Mouse (Mus musculus): ENCODE data around the gene Hist1h4f. TPM values are rescaled to one million over a fixed set of nuclear protein-coding genes. Genes with fewer than 3 reads are reported as not detected.
"Not testable (repeated sequence)": the region's sequence is repeated elsewhere in the genome, so short reads cannot be mapped to it uniquely, and the experiment has no call there.

Gene Hist1h4f
- polyA plus RNA-seq, 2 experiments from 2014 or later, result 1.1 TPM; not detected in 1

DNA sequence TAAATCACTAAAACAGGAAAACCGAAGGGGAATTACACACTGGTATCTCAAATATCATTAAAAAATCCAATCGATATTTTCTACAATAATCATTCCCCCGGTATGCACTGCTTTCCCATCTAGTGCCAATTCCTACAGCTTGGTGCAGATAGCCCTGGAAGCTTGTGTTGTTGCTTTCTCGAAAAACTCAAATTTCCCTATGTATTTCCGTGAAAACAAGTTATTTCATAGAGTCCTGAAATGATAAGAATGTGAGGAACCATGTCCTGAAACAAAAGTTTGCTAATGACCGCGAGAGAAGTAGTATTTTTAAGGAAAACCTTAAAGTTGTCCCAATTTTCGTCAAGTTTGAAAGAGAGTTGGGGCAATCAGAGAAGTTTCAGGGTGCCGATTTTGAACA is 2.9 kb upstream of the Hist1h4f start:
- ATAC-seq, result no peak

DNA sequence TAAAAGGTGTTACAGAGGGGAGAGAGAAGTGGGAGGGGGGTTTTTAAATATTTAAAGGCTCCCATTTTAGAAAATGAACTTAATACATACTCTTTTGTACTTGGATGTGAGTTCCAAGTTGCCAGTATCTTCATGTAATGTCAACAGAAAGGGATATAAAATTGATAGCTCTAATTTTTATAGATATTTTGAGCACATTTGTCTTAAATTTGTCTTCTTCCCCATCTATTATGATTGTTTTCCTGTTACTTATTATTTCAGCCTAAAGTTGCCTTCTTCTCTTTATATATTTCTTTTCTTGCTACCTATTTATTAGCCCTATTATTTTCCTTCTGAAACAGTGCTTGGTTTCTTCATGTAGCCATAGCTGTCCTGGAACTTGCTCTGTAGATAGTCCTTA is 1.5 kb upstream of the Hist1h4f start, which contains the start of gene Hist1h1d:
TSS of gene Hist1h1d (plus strand) at position 301 of the 400 bp plus-strand sequence.
- no peak for ATAC-seq

DNA sequence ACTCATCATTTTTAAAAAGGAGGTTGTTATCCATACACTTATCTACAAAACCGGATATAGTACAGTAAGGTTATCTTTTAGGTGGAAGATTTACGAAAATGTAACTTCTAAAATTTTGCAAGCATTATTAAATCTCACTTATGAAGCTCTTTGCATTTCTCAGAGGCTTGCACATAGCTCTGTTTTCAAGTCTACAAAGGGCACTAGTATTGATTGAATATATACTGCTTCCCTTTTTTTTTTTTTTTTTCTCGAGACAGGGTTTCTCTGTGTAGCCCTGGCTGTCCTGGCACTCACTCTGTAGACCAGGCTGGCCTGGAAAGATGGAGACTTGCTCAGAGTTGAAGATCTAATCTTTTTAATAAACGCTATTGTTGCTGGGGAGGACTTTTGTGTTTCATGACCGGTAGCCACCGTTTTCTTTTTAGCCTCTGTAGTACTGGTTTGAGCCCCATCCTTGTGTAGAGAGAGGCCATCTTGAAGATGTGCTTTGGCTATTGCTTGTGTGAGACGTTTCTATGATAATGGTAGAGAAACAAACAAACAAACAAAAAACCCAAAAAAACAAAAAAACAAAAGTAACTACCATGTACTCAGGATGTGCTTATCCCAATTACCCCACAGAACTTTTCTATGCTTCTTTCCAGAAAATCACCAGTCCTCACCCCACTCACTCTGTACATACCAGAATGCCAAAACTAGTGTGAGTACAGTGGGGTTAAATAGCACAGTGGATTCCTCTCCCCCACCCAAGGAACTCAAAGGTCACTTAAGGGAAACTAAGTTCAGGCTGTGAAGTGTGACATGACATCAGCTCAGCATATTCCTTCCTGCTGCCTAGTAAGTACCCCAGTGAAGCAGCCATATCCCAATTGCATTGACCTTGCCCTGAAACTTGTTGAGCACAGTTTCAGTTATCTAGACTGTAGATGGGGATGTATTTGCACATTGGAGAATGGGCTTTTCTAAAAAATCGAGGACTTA is 775 bp upstream of the Hist1h4f start:
- no peak for ATAC-seq

GRCm38 (mm10) chr13:23550761-23551145 is 695 bp downstream of the Hist1h4f start:
- no peak for ATAC-seq

DNA sequence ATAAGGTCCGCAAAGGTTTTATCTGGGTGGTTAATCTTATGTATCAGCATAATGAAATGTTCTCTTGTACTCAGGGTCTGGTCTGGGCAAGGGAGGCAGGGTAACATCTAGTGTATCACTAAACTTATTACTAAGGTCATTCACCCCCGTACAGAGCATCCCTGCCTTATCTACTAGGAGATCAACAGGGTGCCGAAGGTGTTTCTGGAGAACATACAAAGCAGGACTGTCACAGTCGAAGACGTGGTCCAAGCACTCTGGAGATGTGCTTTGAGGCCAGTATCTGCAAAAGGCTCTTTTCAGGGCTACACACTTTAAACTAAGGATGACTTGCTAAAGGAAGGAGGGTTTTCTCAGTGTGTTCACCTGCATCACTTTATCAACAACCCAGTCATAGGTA is 4.8 kb downstream of the Hist1h4f start:
- no peak for ATAC-seq

GRCm38 (mm10) chr13:23544787-23545120 is 6.7 kb downstream of the Hist1h4f start:
- peak; percentile 2 for ATAC-seq

GRCm38 (mm10) chr13:23543965-23544786 is 7.3 kb downstream of the Hist1h4f start, which contains the start of gene Hist1h3f:
Gene Hist1h3f (plus strand): TSS chr13:23544052.
- ATAC-seq, result peak; percentile 82

DNA sequence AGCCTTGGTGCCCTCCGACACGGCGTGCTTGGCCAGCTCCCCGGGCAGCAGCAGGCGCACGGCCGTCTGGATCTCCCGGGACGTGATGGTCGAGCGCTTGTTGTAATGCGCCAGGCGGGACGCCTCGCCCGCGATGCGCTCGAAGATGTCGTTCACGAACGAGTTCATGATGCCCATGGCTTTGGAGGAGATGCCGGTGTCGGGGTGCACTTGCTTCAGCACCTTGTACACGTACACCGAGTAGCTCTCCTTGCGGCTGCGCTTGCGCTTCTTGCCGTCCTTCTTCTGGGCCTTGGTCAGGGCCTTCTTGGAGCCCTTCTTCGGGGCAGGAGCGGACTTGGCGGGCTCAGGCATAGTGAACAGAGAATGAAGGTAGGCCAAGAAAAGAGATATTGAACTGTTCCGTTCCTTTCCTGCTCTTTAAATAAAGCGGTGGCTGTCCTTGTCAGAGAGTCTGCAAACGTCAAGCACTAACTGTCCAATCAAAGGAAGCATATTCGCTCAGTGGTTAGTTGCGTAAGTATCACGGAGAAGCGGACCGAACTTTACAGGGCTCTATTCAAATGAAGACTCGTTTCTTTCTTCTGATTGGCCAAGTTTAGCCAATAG is 8.3 kb downstream of the Hist1h4f start, which contains the start of gene Hist1h2bh:
TSS of gene Hist1h2bh (minus strand) at position 394 of the 609 bp plus-strand sequence.
- peak; percentile 89 for ATAC-seq

DNA sequence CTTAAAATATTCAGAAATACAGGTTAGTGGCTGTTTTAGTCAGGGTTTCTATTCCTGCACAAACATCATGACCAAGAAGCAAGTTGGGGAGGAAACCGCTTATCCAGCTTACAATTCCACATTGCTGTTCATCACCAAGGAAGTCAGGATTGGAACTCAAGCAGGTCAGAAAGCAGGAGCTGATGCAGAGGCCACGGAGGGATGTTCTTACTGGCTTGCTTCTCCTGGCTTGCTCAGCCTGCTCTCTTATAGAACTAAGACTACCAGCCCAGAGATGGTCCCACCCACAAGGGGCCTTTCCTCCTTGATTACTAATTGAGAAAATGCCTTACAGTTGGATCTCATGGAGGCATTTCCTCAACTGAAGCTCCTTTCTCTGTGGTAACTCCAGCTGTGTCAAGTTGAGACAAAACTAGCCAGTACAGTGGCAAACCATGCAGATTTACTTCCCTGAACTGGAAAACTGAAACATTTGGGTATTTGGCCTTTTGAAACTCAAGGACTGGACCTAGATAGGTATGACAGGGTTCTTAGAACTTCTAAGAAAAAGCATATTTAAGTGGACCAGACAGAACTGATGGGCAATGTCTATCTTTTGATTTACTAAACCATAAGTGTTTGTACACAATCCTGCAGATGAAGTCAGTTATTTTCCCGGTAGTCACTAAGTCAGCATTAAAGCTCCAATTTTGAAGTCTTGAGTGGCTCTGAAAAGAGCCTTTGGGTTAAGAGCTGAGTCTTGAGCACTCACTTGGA is 9.0 kb downstream of the Hist1h4f start:
- not testable (repeated sequence) for ATAC-seq

GRCm38 (mm10) chr13:23541497-23541896 is 10.0 kb downstream of the Hist1h4f start:
- ATAC-seq, result no peak

DNA sequence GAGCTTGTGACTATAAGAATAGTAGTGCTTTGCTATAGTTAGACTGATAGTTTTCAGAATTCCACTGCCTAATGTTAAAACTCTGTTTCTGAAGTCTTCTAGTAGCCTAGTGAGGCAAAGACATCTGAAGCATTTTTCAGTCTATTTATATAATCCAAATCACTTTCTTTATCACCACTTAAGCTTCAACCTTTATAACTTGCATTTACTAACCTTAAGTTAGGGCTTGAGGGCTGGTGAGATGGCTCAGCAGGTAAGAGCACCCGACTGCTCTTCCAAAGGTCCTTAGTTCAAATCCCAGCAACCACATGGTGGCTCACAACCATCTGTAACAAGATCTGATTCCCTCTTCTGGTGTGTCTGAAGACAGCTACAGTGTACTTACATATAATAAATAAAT is 11.6 kb downstream of the Hist1h4f start:
- not testable (repeated sequence) for ATAC-seq

DNA sequence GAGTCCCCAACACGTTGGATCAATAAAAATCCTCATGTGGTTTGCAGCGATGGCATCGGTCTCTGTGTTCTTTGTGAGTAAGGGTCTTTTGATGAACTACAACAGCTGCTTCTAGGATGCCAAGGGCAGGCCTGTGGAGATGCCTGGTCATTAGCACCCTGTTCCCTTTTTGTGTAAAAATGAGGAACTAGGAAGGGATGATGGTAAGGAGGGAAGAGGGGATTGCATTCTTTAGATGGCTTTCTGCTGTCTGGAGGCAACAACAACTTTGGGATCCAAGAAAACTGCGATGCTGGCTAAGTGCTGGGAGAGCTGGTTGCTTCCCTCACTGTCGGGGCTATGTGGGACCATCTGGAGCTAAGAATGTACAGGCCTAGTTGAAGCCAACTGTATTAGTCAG is 13.2 kb downstream of the Hist1h4f start:
- no peak for ATAC-seq

GRCm38 (mm10) chr13:23537006-23537710 is 14.3 kb downstream of the Hist1h4f start:
- ATAC-seq, result no peak

DNA sequence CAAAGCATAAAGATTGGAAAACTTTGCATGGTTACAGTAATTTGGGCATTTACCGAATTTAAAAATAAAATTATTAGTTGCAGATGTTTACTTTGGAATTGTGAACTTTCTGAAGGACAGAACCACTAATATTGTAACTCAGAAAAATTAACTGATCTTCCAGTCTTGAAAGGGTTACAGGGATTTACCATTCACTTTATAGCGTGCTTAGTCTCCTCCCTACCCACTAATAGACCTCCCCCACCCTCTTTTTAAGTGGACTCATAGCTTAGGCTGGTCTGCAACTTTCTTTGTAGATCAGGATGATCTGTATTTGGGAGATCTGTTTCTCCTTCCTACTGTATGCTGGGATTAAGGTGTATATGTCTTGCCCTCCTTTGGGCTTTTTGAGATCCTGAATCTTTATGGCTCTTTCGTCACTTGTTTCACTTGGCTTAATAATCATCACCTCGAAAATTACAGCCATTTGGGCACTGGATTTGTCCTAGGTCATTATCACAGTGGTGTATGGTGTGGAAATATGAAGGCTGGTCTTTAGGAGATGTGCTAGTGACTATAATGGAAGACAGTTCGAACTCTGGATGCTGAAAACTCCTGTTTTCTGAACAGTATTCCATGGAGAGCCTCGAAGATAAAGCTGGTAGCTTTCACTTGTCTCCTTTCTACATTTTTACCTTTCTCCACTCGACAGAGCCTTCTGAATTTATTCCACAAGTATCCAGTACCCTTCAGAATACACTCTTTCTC is 15.2 kb downstream of the Hist1h4f start:
- no peak for ATAC-seq

GRCm38 (mm10) chr13:23535137-23536075 is 16.0 kb downstream of the Hist1h4f start, which contains the start of gene Hist1h3g:
Gene Hist1h3g (plus strand): TSS chr13:23535422.
- peak; percentile 59 for ATAC-seq

DNA sequence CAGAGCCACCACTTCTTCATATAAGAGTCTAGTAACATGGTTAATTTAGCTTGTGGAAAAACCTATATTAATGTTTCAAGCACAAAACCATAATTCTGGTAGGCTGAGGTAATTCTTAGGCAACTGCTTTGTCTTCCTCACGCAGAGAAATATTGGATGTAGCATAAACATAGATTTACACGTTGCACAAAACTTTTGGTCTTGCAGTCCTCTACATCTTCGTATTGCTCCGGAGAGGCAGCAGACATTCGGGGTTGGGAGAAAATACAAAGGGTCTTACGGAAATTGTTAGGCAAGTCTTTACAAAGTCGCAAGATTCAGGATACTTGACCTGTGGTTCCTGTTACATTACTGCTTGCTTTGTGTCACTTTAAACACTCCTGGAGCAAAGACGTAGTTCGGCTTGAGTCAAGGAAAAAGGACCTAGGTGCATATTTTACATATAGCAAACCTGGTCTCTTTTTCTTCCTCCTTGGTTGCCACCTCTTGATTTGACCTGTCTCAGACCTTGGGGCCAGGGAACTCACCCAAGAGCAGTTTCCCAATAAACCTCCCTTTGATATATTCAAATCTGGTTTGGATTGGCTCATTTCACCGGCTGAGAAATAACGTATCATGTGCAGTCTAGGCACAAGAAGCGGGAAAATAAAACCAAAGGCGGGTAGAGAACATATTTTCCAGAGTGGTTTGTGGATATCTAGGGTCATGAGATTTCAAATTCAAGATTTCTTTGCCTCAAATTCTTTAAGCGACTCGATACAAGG is 16.9 kb downstream of the Hist1h4f start:
- no peak for ATAC-seq

- ATAC-seq, result peak; percentile 36
These were observed 17.7 kb downstream of the Hist1h4f start, which contains the start of gene Hist1h2af for GRCm38 (mm10) chr13:23533560-23534367. Gene Hist1h2af (plus strand): TSS chr13:23533906.
